Mouse (Mus musculus) regulatory T cell (primary cell): ENCODE data around the gene Lxn.

Experiments used
- in situ Hi-C: fragments of 300-600 bp; cut with MboI, MseI; formaldehyde crosslinking; loops from one replicate; pipeline ENCODE4 v1.15.1; 2025; ENCODE audit warnings: high pct_unique_total_duplicates

The Lxn gene

DNA sequence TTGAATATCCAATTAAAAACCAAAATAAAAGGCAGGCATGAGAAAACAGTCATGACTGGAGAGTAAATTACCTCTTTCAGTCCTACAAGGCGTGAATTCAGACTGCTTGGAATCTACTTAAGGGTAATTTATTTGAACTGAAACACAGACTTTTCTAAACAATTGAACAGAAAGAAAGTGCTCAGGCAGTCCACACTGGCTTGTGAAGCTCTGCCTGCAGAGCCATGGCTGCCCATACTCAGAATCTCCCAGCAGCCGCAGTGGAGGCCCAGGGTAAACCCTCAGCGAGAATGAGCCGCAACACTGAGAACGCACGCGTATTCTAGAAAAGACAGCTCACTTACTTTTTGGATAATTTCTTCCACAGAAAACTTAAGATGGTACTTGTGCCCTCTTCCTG, 1.7 kb downstream of the Lxn start:
- in situ Hi-C loops, result no loop called here

DNA sequence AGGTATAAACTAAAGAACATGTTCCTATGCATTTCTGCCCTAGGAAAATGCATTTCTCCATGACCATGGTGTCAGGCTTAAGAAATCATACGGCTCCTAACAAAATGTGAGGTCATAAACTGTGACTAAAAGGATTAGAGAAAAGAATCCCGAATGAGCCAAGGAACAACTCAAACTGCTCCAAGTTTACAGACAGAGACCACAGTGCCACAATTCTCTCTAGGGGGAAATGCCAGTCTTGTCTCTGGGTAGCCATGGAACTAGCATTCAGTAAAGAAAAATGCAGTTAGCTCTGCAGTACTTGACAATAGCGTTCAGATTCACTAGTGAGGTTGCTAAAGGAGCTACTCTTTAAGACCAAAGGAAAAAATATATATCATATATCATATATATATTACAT, 3.8 kb downstream of the Lxn start:
- in situ Hi-C loops, result no loop called here

DNA sequence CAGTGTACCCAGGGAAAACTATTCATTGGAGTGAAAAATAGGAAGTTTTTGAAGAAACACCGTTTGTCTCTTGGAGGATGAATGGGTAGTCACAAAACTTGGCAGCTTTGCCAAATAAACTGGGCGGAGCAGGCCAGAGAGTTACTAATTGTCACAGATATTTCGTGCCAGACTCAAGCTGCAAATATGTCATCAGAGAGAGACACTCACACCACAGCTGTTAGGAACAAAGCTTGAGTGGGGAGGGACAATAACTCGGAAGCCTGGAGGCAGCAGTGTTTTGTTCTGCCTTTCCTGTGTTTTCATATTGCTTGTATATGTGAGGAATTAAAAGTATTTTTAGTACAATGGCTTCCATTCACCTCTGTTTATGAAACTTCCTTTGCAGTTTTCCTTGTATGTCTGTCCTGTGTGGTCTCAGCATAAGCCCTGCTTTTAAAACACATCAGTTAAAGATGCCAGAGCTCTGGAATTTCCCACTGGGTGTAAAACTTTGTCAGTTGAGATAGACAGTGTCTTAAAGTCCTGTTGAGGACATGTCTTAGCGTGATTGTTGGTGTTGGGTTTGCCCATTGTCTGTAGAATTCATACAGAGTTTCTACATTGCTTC, 13.0 kb downstream of the Lxn start:
- in situ Hi-C loops, result no loop called here

DNA sequence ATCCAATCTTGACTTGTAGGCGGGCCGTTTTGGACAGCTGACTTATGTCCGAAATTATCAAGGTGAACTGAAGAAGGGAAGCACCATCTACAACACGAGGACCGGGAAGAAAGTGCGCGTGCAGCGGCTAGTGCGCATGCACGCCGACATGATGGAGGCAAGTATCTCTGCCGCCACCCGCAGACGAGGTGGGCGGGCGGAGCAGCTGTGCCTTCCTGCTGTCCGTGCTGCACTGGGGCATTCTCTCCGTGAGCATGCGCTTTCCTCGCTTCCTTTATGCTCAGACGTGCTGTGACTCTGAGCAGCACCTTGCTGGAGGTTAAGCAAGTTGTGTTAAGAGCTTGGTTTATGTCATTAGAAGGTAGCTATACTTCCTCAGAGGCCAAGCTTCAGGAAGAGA, 14.1 kb downstream of the Lxn start:
- in situ Hi-C loops, result no loop called here

DNA sequence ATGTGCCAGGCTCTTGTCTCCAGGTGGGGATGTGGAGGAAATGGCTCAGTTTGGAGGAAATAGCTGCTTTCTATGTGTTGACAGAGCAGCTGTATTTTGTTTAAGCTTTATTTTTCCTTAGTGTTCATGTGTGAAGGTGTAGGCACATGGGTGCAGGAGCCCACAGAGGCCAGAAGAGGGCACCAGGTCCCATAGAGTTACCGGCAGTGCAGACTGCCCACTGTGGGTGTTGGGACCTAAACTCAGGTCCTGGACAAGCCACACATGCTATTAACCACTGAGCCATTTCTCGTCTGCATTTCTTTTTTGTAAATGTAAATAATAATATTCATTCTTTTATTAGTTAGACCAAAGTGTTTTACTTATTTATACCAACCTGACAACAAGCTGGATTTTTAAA, 16.6 kb downstream of the Lxn start:
- in situ Hi-C loops, result no loop called here

DNA sequence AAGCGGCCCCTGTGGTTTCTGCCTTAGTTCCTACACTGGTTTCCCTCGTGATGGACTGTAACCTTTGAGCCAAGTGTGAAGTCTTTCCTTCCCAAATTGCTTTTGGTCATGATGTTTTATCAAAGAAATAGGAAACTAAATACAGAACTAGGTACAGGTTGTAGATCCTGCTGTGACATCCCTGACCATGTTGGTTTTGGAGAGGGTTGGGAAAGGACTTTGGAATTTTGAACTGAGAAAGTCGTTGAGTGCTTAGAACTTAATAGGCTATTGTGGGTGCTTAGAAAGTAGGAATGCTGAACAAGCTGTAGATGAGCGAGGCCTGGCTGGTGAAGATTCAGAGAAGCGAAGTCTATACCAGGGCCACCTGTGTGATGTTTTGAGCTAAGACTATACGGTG, 29.7 kb downstream of the Lxn start:
- in situ Hi-C loops, result loop anchor here (5.0 to 10.0 kb wide), 3 partner anchors 79 to 1499 kb away; no protein-coding TSS in a partner anchor

DNA sequence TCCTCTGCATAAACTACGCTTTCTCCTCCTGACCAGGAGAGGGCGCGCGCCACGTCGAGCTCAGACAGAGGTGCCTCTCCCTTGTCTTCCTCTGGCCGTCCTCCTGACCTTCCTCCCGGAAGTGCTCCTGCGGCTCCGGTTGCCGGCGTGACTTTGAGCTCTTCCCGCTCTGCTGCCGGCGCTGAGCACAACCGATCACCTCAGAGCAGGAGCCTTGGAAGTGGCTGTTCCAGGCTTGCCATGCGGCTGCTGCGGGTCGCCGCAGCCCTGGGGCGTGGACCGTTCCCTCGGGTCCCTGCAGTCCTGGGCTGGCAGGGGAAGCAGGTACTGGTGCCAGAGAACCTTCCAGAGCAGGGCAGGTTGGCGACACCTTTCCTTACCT, 33.7 kb downstream of the Lxn start, which contains the start of gene Gfm1:
Gene Gfm1 (plus strand): TSS at position 98 of the 382 bp plus-strand sequence.
- in situ Hi-C loops, result loop anchor here (5.0 to 10.0 kb wide), 4 partner anchors 58 to 1495 kb away; partner anchors contain the start of gene Mlf1

DNA sequence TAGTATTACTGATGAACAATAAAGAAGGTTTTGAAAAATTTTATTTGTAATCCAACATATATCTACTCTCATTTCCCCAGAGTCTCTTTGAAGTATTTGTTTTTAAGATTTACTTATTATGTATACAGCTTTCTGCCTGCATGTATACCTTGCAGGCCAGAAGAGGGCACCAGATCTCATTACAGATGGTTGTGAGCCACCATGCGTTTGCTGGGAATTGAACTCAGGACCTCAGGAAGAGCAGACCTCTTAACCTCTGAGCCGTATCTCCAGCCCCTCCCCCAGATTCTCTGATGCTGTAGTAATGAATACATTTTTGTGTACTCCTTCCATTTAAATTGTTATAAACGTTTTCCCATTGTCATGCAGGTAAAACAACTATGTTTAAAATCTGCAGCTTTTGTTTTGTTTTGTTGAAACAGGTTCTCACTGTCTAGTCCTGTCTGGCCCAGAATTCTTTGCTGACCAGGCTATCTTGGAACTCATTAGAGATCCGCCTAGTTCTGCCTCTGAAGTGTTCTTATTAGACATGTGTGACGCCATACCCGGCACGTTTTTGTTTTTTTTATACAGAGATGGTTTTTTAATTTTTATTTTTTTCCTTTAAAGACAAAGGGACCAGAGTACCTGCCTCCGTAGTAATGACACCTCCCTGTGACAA, 34.3 kb downstream of the Lxn start:
- in situ Hi-C loops, result loop anchor here (5.0 kb wide), 1 partner anchor 57 kb away; the partner anchor contains the start of gene Mlf1
